Mouse (Mus musculus) liver, embryonic 14.5 days (tissue): ENCODE data around the gene Rin3.

Experiments
- CTCF ChIP-seq: IDR thresholded peaks from 2 replicates; pipeline ENCODE4 v1.5.1; 2016; ENCODE audit warnings: antibody characterized with exemption, low read depth, control low read depth
- EP300 ChIP-seq: IDR thresholded peaks from 2 replicates; pipeline ENCODE4 v1.6.1; 2016; ENCODE audit warnings: antibody characterized with exemption, low read depth

GRCm38 (mm10) chr12:102368066-102368465 is 85.2 kb downstream of the Rin3 start:
- TF ChIP-seq CTCF (no peak), EP300 (no peak)
